In the genomic region with DNA sequence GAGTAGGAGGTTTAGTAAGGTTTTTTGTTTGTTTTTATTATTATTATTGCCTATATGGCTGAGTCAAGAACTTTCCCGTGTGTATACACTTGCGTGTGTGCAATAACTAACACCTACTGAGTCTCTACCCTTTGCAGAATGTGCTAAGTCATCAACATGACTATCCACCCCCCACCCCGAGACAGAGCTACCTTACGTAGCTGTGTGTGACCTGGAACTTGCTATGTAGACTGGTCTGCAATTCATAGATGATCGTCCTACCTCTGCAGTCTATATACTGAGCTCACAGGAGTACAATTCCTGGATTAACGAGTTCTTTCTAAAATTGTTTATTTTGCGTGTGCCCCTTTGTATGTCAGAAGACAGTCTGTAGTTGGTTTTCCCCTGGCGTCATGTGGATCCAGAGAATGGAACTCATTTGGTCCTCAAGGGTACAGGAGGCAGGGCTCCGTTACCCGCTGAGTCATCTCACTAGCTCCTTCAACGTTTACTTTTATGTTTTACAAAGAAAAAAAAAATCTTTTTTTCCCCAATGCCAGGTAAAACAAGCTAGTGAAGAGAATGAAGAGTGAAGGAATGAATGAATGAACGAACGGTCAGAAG, we compare ENCODE assay signal across 8 mouse cellular contexts. TPM values are rescaled to one million over a fixed set of nuclear protein-coding genes. Genes with fewer than 3 reads are reported as not detected.
DNase-seq lines count a peak whose midpoint lies in the region; ATAC-seq lines count a peak whose summit lies in the region.

A gene (plus strand): TSS at position 417 of the 603 bp plus-strand sequence.

- peak within 1 kb of the TSS; percentile 96 for H3K9ac ChIP-seq in heart, embryonic 13.5 days

- DNase-seq in embryo, embryonic 10.5 days (ENCODE audit: low spot score): peak; percentile 39
- DNase-seq in embryo, embryonic 11 days: no peak
- DNase-seq in CD4-positive helper T cell, adult 2 months (ENCODE audit: low read depth, low spot score): peak; percentile 62
- DNase-seq in embryonic facial prominence, embryonic 10.5 days (ENCODE audit: low spot score): no peak
- DNase-seq in left cerebral cortex, postnatal 14 days (ENCODE audit: low spot score in 2 of 2): peak in 1 of 2 experiments; percentile 17
- no peak for DNase-seq in kidney, adult 8-10 months

- peak within 1 kb of the TSS; percentile 98 for H3K27ac ChIP-seq in embryonic facial prominence, embryonic 10.5 days (replicated peaks)
- H3K27ac ChIP-seq in heart, embryonic 13.5 days (replicated peaks): peak within 1 kb of the TSS; percentile 93

- no peaks in the 10 kb centered on the region for H3K9me3 ChIP-seq in embryonic facial prominence, embryonic 10.5 days
- no peaks in the 10 kb centered on the region for H3K9me3 ChIP-seq in heart, embryonic 13.5 days

- peaks cover 43% of the 10 kb centered on the region for H3K4me1 ChIP-seq in embryonic facial prominence, embryonic 10.5 days
- H3K4me1 ChIP-seq in heart, embryonic 13.5 days: peaks cover 43% of the 10 kb centered on the region

- peaks cover 19% of the 10 kb centered on the region; the same call in 1 of the 2 replicates for H3K27me3 ChIP-seq in embryonic facial prominence, embryonic 10.5 days (replicated peaks; ENCODE audit: low read depth, poor library complexity, severe bottlenecking)
- H3K27me3 ChIP-seq in heart, embryonic 13.5 days (replicated peaks): no peaks in the 10 kb centered on the region

- intact Hi-C loops in left cerebral cortex, postnatal 14 days (cut with DNase I): no loop called here

- H3K4me3 ChIP-seq in embryonic facial prominence, embryonic 10.5 days: peak within 1 kb of the TSS; percentile 78
- peak within 1 kb of the TSS; percentile 89 for H3K4me3 ChIP-seq in heart, embryonic 13.5 days

- no peaks in the 10 kb centered on the region for H3K36me3 ChIP-seq in embryonic facial prominence, embryonic 10.5 days (replicated peaks)
- H3K36me3 ChIP-seq in heart, embryonic 13.5 days: no peaks in the 10 kb centered on the region

- peak within 1 kb of the TSS; percentile 95 for H3K4me2 ChIP-seq in heart, embryonic 13.5 days

- ATAC-seq in heart, embryonic 13.5 days (ENCODE audit: extremely low read depth, insufficient number of reproducible peaks, low FRiP score, low TSS enrichment): 0 out of 2 replicates have a peak, but pooled peaks have one; percentile 2
- no peak for ATAC-seq in monocyte, adult 5-6 weeks (replicated peaks; ENCODE audit: insufficient number of reproducible peaks, low FRiP score, low TSS enrichment, poor library complexity, severe bottlenecking)

- 31% methylated on average over 13 of the region's 13 CpGs for WGBS in embryonic facial prominence, embryonic 10.5 days
- 30% methylated on average over 13 of the region's 13 CpGs for WGBS in heart, embryonic 13.5 days

RNA-seq across cellular contexts. Expression of the gene that starts here (rescaled TPM):
- polyA plus RNA-seq in embryonic facial prominence, embryonic 10.5 days (2016; fragmentation: Nextera tagmentation; extraction: Ambion mirVana): 234 and 241 TPM in 2 replicates
- polyA plus RNA-seq in heart, embryonic 13.5 days (2015; fragmentation: Nextera tagmentation; extraction: Ambion mirVana): 90.5 and 101 TPM in 2 replicates
- 10 to 100 TPM; 82.2 to 95.2 TPM for total RNA-seq in left cerebral cortex, postnatal 14 days (2021)
- total RNA-seq in monocyte, adult 5-6 weeks (2017): 27.0 to 27.9 TPM (median 27.1 TPM) in 3 replicates

Comparison
In these comparisons a context has a peak if more than half of its experiments do, and no peak if none do; other contexts are left out.
1. DNase-seq: peak in embryo, embryonic 10.5 days (single experiment) and CD4-positive helper T cell, adult 2 months (single experiment); none in embryo, embryonic 11 days (single experiment), embryonic facial prominence, embryonic 10.5 days (single experiment) and kidney, adult 8-10 months (0 of 2).